Mouse (Mus musculus) liver, adult 2 months (tissue): ENCODE measurements around the gene Col6a3. TPM values are rescaled to one million over a fixed set of nuclear protein-coding genes. Genes with fewer than 3 reads are reported as not detected.

Experiments used
- DNase-seq: peaks from one replicate; pipeline ENCODE4 v3.0.0-alpha.2; 2011; ENCODE audit warnings: low read depth, low spot score; ENCODE audit errors: extremely low read depth
- H3K27ac ChIP-seq: fragments of 200-500 bp; replicated peaks from 2 replicates; pipeline ENCODE4 v1.5.1; 2012; ENCODE audit warnings: low read depth, mild to moderate bottlenecking, control low read depth, inconsistent platforms, low read length; ENCODE audit not compliant: insufficient read depth
- H3K27me3 ChIP-seq: fragments of 200-500 bp; 2 replicates; pipeline ENCODE4 v1.6.1; 2012; ENCODE audit warnings: mild to moderate bottlenecking, moderate library complexity, low read length, inconsistent platforms; ENCODE audit not compliant: control insufficient read depth, insufficient read depth
- H3K36me3 ChIP-seq: fragments of 200-500 bp; 2 replicates; pipeline ENCODE4 v1.6.1; 2012; ENCODE audit warnings: low read length, inconsistent platforms; ENCODE audit not compliant: control insufficient read depth, insufficient read depth
- H3K4me1 ChIP-seq: fragments of 200-500 bp; 2 replicates; pipeline ENCODE4 v1.6.1; 2011; ENCODE audit warnings: low read length; ENCODE audit not compliant: control insufficient read depth, insufficient read depth
- H3K4me3 ChIP-seq: fragments of 200-500 bp; 2 replicates; pipeline ENCODE4 v1.5.1; 2011; ENCODE audit warnings: low read depth, mild to moderate bottlenecking, control low read depth, low read length, moderate library complexity; ENCODE audit not compliant: insufficient read depth
- H3K79me2 ChIP-seq: fragments of 200-500 bp; 2 replicates; pipeline ENCODE4 v1.6.1; 2012; ENCODE audit warnings: inconsistent platforms, mild to moderate bottlenecking, low read length, moderate library complexity; ENCODE audit not compliant: control insufficient read depth, insufficient read depth
- H3K9ac ChIP-seq: fragments of 200-500 bp; 2 replicates; pipeline ENCODE4 v1.6.1; 2012; ENCODE audit warnings: low read depth, mild to moderate bottlenecking, control low read depth, inconsistent platforms, low read length
- CTCF ChIP-seq: fragments of 200-500 bp; IDR thresholded peaks from 2 replicates; pipeline ENCODE4 v1.5.1; 2011; ENCODE audit warnings: low read depth, low read length, control low read depth
- POLR2A ChIP-seq: fragments of 200-500 bp; IDR thresholded peaks from 2 replicates; pipeline ENCODE4 v1.6.1; 2011; ENCODE audit warnings: low read length, control low read depth; ENCODE audit not compliant: insufficient read depth; ENCODE audit errors: extremely low read depth
- WGBS: fragments of 180-500 bp; shearing (Covaris S2); methylation state at CpG from one replicate; pipeline ENCODE4 v1.1.7; 2018; 5-methylcytosine and 5-hydroxymethylcytosine counted together
- polyA plus RNA-seq: library from polyadenylated mRNA; depleted of rRNA; stranded (reverse); fragments of >200 nt; gene quantifications from 2 replicates; pipeline ENCODE4 v1.2.3, GENCODE M21; 2012
- total RNA-seq: library from RNA; depleted of rRNA; stranded (reverse); fragments of >200 nt; gene quantifications from 2 replicates; pipeline ENCODE4 v1.2.3, GENCODE M21; 2014

Col6a3 gene
- total and polyA plus RNA-seq, 2 experiments = 2.1 to 5.5 TPM

- 68% methylated on average over 4 of the region's 4 CpGs for WGBS
- Histone ChIP-seq H3K9ac (no peak overlapping the region), H3K4me1 (no peaks in the 10 kb centered on the region), H3K27ac (no peak overlapping the region), H3K4me3 (no peak overlapping the region), H3K36me3 (no peaks in the 10 kb centered on the region), H3K79me2 (no peaks in the 10 kb centered on the region), H3K27me3 (0 out of 2 replicates have a peak, but pooled peaks cover 2% of the 10 kb centered on the region)
- no peak for DNase-seq
- TF ChIP-seq CTCF = no peak
- TF ChIP-seq POLR2A = no peak
Measured at GRCm38 (mm10) chr1:90771172-90771571, 72.6 kb downstream of the Col6a3 start.

GRCm38 (mm10) chr1:90770027-90770426 is 73.7 kb downstream of the Col6a3 start:
- 57% methylated on average over 7 of the region's 7 CpGs for WGBS
- TF ChIP-seq POLR2A = no peak
- TF ChIP-seq CTCF = no peak
- no peak overlapping the region for H3K9ac ChIP-seq

GRCm38 (mm10) chr1:90769301-90769700 is 74.5 kb downstream of the Col6a3 start:
- Histone ChIP-seq H3K4me1 (no peaks in the 10 kb centered on the region), H3K36me3 (no peaks in the 10 kb centered on the region), H3K27me3 (no peaks in the 10 kb centered on the region), H3K27ac (no peak overlapping the region), H3K79me2 (no peaks in the 10 kb centered on the region), H3K4me3 (no peak overlapping the region), H3K9ac (no peak overlapping the region)
- WGBS = 48% methylated on average over 7 of the region's 7 CpGs
- TF ChIP-seq CTCF (no peak), POLR2A (no peak)
- no peak for DNase-seq

More at GRCm38 (mm10) chr1:90770027-90770426, 73.7 kb downstream of the Col6a3 start:
- no peaks in the 10 kb centered on the region for H3K79me2 ChIP-seq
- peak; percentile 28 for DNase-seq
- H3K4me1 ChIP-seq = no peaks in the 10 kb centered on the region
- H3K4me3 ChIP-seq = no peak overlapping the region
- no peak overlapping the region for H3K27ac ChIP-seq
- H3K27me3 ChIP-seq = no peaks in the 10 kb centered on the region
- H3K36me3 ChIP-seq = no peaks in the 10 kb centered on the region

- WGBS = 76% methylated on average over 4 of the region's 4 CpGs
- TF ChIP-seq POLR2A (no peak), CTCF (no peak)
Measured at GRCm38 (mm10) chr1:90758091-90758673, 85.6 kb downstream of the Col6a3 start.

GRCm38 (mm10) chr1:90753869-90754563 is 89.8 kb downstream of the Col6a3 start:
- H3K36me3 ChIP-seq = no peaks in the 10 kb centered on the region
- TF ChIP-seq POLR2A (no peak), CTCF (no peak)
- no peaks in the 10 kb centered on the region for H3K79me2 ChIP-seq
- DNase-seq = no peak
- 61% methylated on average over 17 of the region's 17 CpGs for WGBS
- H3K27ac ChIP-seq = no peak overlapping the region
- H3K9ac ChIP-seq = no peak overlapping the region
- H3K27me3 ChIP-seq = no peaks in the 10 kb centered on the region; the same call in 1 of the 2 replicates
- no peak overlapping the region for H3K4me3 ChIP-seq
- no peaks in the 10 kb centered on the region for H3K4me1 ChIP-seq

More at GRCm38 (mm10) chr1:90758091-90758673, 85.6 kb downstream of the Col6a3 start:
- Histone ChIP-seq H3K79me2 (no peaks in the 10 kb centered on the region), H3K9ac (no peak overlapping the region), H3K4me1 (no peaks in the 10 kb centered on the region), H3K27ac (no peak overlapping the region), H3K27me3 (no peaks in the 10 kb centered on the region; the same call in 1 of the 2 replicates), H3K36me3 (no peaks in the 10 kb centered on the region), H3K4me3 (no peak overlapping the region)
- DNase-seq = peak; percentile 19

GRCm38 (mm10) chr1:90751221-90751620 is 92.5 kb downstream of the Col6a3 start:
- Histone ChIP-seq H3K27me3 (no peaks in the 10 kb centered on the region; the same call in 1 of the 2 replicates), H3K9ac (no peak overlapping the region), H3K4me1 (no peaks in the 10 kb centered on the region), H3K27ac (no peak overlapping the region), H3K79me2 (no peaks in the 10 kb centered on the region), H3K36me3 (no peaks in the 10 kb centered on the region), H3K4me3 (no peak overlapping the region)
- TF ChIP-seq POLR2A = no peak
- TF ChIP-seq CTCF = no peak
- WGBS = 76% methylated on average over 4 of the region's 4 CpGs
- no peak for DNase-seq
